ENCODE assay signal across 9 mouse cellular contexts in the genomic region with DNA sequence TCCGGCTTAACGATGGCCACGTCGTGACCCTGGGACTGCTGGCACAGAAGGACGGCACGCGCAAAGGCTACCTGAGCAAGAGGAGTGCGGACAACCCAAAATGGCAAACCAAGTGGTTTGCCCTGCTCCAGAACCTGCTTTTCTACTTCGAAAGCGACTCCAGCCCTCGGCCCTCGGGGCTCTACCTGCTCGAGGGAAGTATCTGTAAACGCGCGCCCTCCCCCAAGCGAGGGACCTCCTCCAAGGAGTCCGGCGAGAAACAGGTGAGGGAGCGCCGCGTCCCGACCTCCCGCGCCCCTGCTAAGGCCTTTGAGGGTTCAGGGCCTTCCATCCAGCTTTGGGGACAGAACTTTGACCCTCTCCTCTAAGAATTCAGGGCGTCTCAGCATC. TPM values are rescaled to one million over a fixed set of nuclear protein-coding genes. Genes with fewer than 3 reads are reported as not detected.
DNase-seq lines count a peak whose midpoint lies in the region; ATAC-seq lines count a peak whose summit lies in the region.
"Had no signal": no experiment of that assay in that cellular context is flagged by ENCODE, and none has a peak within 500 bp of the region (broad histone marks: within the 10 kb centered on the region; RNA-seq: fewer than 3 reads in every experiment).

No protein-coding gene starts in this region.

- peak overlapping the region; percentile 86 for H3K4me2 ChIP-seq in kidney, embryonic 14.5 days (replicated peaks; ENCODE audit: low read depth, low read length)
- H3K4me2 ChIP-seq in hindbrain, embryonic 14.5 days (replicated peaks) = peak overlapping the region; percentile 78
- peak overlapping the region; percentile 89 for H3K4me2 ChIP-seq in midbrain, embryonic 16.5 days (ENCODE audit: low read length)

- no peaks in the 10 kb centered on the region for H3K36me3 ChIP-seq in kidney, embryonic 14.5 days (ENCODE audit: control insufficient read depth, insufficient read depth, low read length)
- H3K36me3 ChIP-seq in embryonic facial prominence, embryonic 10.5 days (replicated peaks) = no peaks in the 10 kb centered on the region
- H3K36me3 ChIP-seq in hindbrain, embryonic 14.5 days (replicated peaks; ENCODE audit: control insufficient read depth, insufficient read depth) = no peaks in the 10 kb centered on the region
- H3K36me3 ChIP-seq in midbrain, embryonic 16.5 days (ENCODE audit: control insufficient read depth, insufficient read depth, low read length) = no peaks in the 10 kb centered on the region

- WGBS in kidney, embryonic 14.5 days = 1% methylated on average over 26 of the region's 26 CpGs
- under 1% methylated on average over 26 of the region's 26 CpGs for WGBS in embryonic facial prominence, embryonic 10.5 days
- 0% methylated on average over 26 of the region's 26 CpGs for WGBS in hindbrain, embryonic 14.5 days
- WGBS in midbrain, embryonic 16.5 days = under 1% methylated on average over 26 of the region's 26 CpGs

- peak; percentile 32; the same call in 1 of the 2 replicates for ATAC-seq in kidney, embryonic 14.5 days (ENCODE audit: low FRiP score, low TSS enrichment)
- ATAC-seq in hindbrain, embryonic 14.5 days (ENCODE audit: low FRiP score) = no peak
- ATAC-seq in midbrain, embryonic 16.5 days = no peak
- no peak for ATAC-seq in granulocyte monocyte progenitor cell, adult 5-6 weeks (replicated peaks; ENCODE audit: poor library complexity, severe bottlenecking)
- ATAC-seq in erythroblast, adult 5-6 weeks (replicated peaks; ENCODE audit: low FRiP score, poor library complexity, severe bottlenecking) = no peak

- no peak overlapping the region for H3K9ac ChIP-seq in kidney, embryonic 14.5 days (ENCODE audit: low read depth, low read length)
- peak overlapping the region; percentile 53; the same call in 1 of the 2 replicates for H3K9ac ChIP-seq in hindbrain, embryonic 14.5 days
- peak overlapping the region; percentile 60 for H3K9ac ChIP-seq in midbrain, embryonic 16.5 days (ENCODE audit: low read depth, low read length)

- no peak for DNase-seq in kidney, adult 9 months
- DNase-seq in embryonic facial prominence, embryonic 10.5 days (ENCODE audit: low spot score) = no peak
- DNase-seq in hindbrain, embryonic 14.5 days (ENCODE audit: low spot score) = no peak
- no peak for DNase-seq in frontal cortex, postnatal 36 days (ENCODE audit: low spot score in 2 of 2)

- no peaks in the 10 kb centered on the region for H3K9me3 ChIP-seq in kidney, embryonic 14.5 days (ENCODE audit: control insufficient read depth, low read length)
- H3K9me3 ChIP-seq in embryonic facial prominence, embryonic 10.5 days = no peaks in the 10 kb centered on the region
- no peaks in the 10 kb centered on the region for H3K9me3 ChIP-seq in hindbrain, embryonic 14.5 days (ENCODE audit: control insufficient read depth, low read length)
- no peaks in the 10 kb centered on the region for H3K9me3 ChIP-seq in midbrain, embryonic 16.5 days (replicated peaks; ENCODE audit: control insufficient read depth, low read length, poor library complexity, severe bottlenecking)

- peaks cover 17% of the 10 kb centered on the region for H3K4me1 ChIP-seq in kidney, embryonic 14.5 days (ENCODE audit: control insufficient read depth, insufficient read depth, low read length)
- H3K4me1 ChIP-seq in embryonic facial prominence, embryonic 10.5 days = peaks cover 29% of the 10 kb centered on the region
- peaks cover 16% of the 10 kb centered on the region for H3K4me1 ChIP-seq in hindbrain, embryonic 14.5 days (replicated peaks; ENCODE audit: control insufficient read depth, insufficient read depth, low read length)
- H3K4me1 ChIP-seq in midbrain, embryonic 16.5 days (ENCODE audit: control insufficient read depth, insufficient read depth, low read length) = peaks cover 10% of the 10 kb centered on the region

- peaks cover 88% of the 10 kb centered on the region for H3K27me3 ChIP-seq in kidney, embryonic 14.5 days (ENCODE audit: control insufficient read depth, insufficient read depth, low read length)
- H3K27me3 ChIP-seq in embryonic facial prominence, embryonic 10.5 days (replicated peaks; ENCODE audit: low read depth, poor library complexity, severe bottlenecking) = peaks cover 100% of the 10 kb centered on the region
- peaks cover 94% of the 10 kb centered on the region for H3K27me3 ChIP-seq in hindbrain, embryonic 14.5 days (ENCODE audit: control insufficient read depth, insufficient read depth, low read length)
- H3K27me3 ChIP-seq in midbrain, embryonic 16.5 days (ENCODE audit: control insufficient read depth, insufficient read depth, low read depth, low read length) = peaks cover 50% of the 10 kb centered on the region

- H3K4me3 ChIP-seq in kidney, embryonic 14.5 days (ENCODE audit: low read length) = peak overlapping the region; percentile 45
- H3K4me3 ChIP-seq in embryonic facial prominence, embryonic 10.5 days = peak overlapping the region; percentile 63
- H3K4me3 ChIP-seq in hindbrain, embryonic 14.5 days (replicated peaks; ENCODE audit: low read length) = peak overlapping the region; percentile 51
- peak overlapping the region; percentile 56 for H3K4me3 ChIP-seq in midbrain, embryonic 16.5 days (ENCODE audit: low read depth, low read length)

- H3K27ac ChIP-seq in kidney, embryonic 14.5 days (ENCODE audit: low read depth, low read length) = no peak overlapping the region
- H3K27ac ChIP-seq in embryonic facial prominence, embryonic 10.5 days (replicated peaks) = no peak overlapping the region
- H3K27ac ChIP-seq in hindbrain, embryonic 14.5 days = no peak overlapping the region
- H3K27ac ChIP-seq in midbrain, embryonic 16.5 days (ENCODE audit: low read length) = no peak overlapping the region

RNA-seq across cellular contexts. Expression of a gene that starts 0.3 kb away (rescaled TPM):
- 0.11 and 0.59 TPM in 2 replicates for polyA plus RNA-seq in kidney, embryonic 14.5 days (2014; fragmentation: Nextera tagmentation; extraction: Ambion mirVana)
- 0.23 and 0.24 TPM in 2 replicates for polyA plus RNA-seq in embryonic facial prominence, embryonic 10.5 days (2016; fragmentation: Nextera tagmentation; extraction: Ambion mirVana)
- 9.7 and 10.1 TPM in 2 replicates for polyA plus RNA-seq in hindbrain, embryonic 14.5 days (2014; fragmentation: Nextera tagmentation; extraction: Ambion mirVana)
- 5.6 and 9.9 TPM in 2 replicates for polyA plus RNA-seq in midbrain, embryonic 16.5 days (2015; fragmentation: Nextera tagmentation; extraction: Ambion mirVana)
- total RNA-seq in granulocyte monocyte progenitor cell, adult 5-6 weeks (2014; fragmentation: Nextera tagmentation) = 0.26 TPM in 1 of 2 replicates, not detected in the other
- not detected in 2 replicates for total RNA-seq in granulocyte monocyte progenitor cell, adult 5-6 weeks (2017)
- not detected in 2 replicates for total RNA-seq in erythroblast, adult 5-6 weeks (2015; ENCODE audit: low replicate concordance)
- total RNA-seq in erythroblast, adult 5-6 weeks (2017; ENCODE audit: low replicate concordance) = not detected in 2 replicates
- total RNA-seq: hematopoietic stem cell, adult 5-6 weeks had no signal
